ENCODE assay signal across 21 mouse cellular contexts in genomic region chr13:112027736-112028135, GRCm38 (mm10).
"Had no signal": no experiment of that assay in that cellular context is flagged by ENCODE, and none has a peak within 500 bp of the region (broad histone marks: within the 10 kb centered on the region; RNA-seq: fewer than 3 reads in every experiment).

No protein-coding gene starts in this region.

- H3K4me1 ChIP-seq: stomach, embryonic 15.5 days had no signal

- H3K4me2 ChIP-seq: limb, embryonic 15.5 days; liver, embryonic 12.5 days; lung, embryonic 14.5 days; midbrain, embryonic 12.5 days; neural tube, embryonic 13.5 days; neural tube, embryonic 15.5 days; stomach, embryonic 15.5 days had no signal

- ATAC-seq: liver, embryonic 12.5 days; midbrain, embryonic 16.5 days had no signal

- H3K9ac ChIP-seq: limb, embryonic 15.5 days; liver, embryonic 12.5 days; liver, embryonic 14.5 days; lung, embryonic 14.5 days; midbrain, embryonic 12.5 days; neural tube, embryonic 13.5 days; neural tube, embryonic 15.5 days; stomach, embryonic 15.5 days had no signal

- H3K4me3 ChIP-seq: limb, embryonic 15.5 days; liver, embryonic 12.5 days; midbrain, embryonic 10.5 days; midbrain, embryonic 12.5 days; myocyte; neural tube, embryonic 13.5 days; neural tube, embryonic 15.5 days; stomach, embryonic 15.5 days had no signal

- DNase-seq: lung, adult 18-20 months; lung, embryonic 14.5 days; lung, postnatal 10 days; lung, postnatal 4 days; midbrain, embryonic 14.5 days; retina, postnatal 1 day; right cerebral cortex, adult 18-20 months; right cerebral cortex, postnatal 25 days; thymus, adult 2 months; thymus, postnatal 25 days; thymus, postnatal 4 days had no signal

- H3K36me3 ChIP-seq: limb, embryonic 15.5 days; liver, embryonic 12.5 days; midbrain, embryonic 10.5 days; midbrain, embryonic 12.5 days; neural tube, embryonic 13.5 days; neural tube, embryonic 15.5 days; stomach, embryonic 15.5 days had no signal

- H3K9me3 ChIP-seq: limb, embryonic 15.5 days; liver, embryonic 12.5 days; midbrain, embryonic 10.5 days; midbrain, embryonic 12.5 days; neural tube, embryonic 13.5 days; neural tube, embryonic 15.5 days; stomach, embryonic 15.5 days had no signal

- H3K27ac ChIP-seq: limb, embryonic 15.5 days; liver, embryonic 12.5 days; liver, embryonic 14.5 days; midbrain, embryonic 10.5 days; midbrain, embryonic 12.5 days; neural tube, embryonic 13.5 days; neural tube, embryonic 15.5 days; stomach, embryonic 15.5 days had no signal

- H3K27me3 ChIP-seq: limb, embryonic 15.5 days; midbrain, embryonic 12.5 days; neural tube, embryonic 13.5 days; neural tube, embryonic 15.5 days; stomach, embryonic 15.5 days had no signal
